Mouse (Mus musculus): ENCODE data around the gene Rc3h2. TPM values are rescaled to one million over a fixed set of nuclear protein-coding genes. Genes with fewer than 3 reads are reported as not detected.

The Rc3h2 gene
- total and polyA plus RNA-seq, 3 experiments = 5.7 to 7.9 (median 6.2) TPM

Other genes starting within 250 kb of the Rc3h2 start
- gene Olfr365, start 234.7 kb downstream of the Rc3h2 start, total RNA-seq (2012; rRNA removed) = not detected in 2 replicates
- not detected in 2 replicates for gene Olfr365, start 234.7 kb downstream of the Rc3h2 start, total RNA-seq (2014; rRNA removed)
- gene Olfr365, start 234.7 kb downstream of the Rc3h2 start, polyA plus RNA-seq (2012; ENCODE audit: insufficient read length, low read depth) = not detected in 2 replicates
- not detected in 2 replicates for gene Olfr366, start 211.3 kb downstream of the Rc3h2 start, total RNA-seq (2012; rRNA removed)
- not detected in 2 replicates for gene Olfr366, start 211.3 kb downstream of the Rc3h2 start, total RNA-seq (2014; rRNA removed)
- 0.04 TPM in 1 of 2 replicates, not detected in the other for gene Olfr366, start 211.3 kb downstream of the Rc3h2 start, polyA plus RNA-seq (2012; ENCODE audit: insufficient read length, low read depth)
- not detected in 2 replicates for gene Olfr368, start 96.4 kb downstream of the Rc3h2 start, total RNA-seq (2012; rRNA removed)
- not detected in 2 replicates for gene Olfr368, start 96.4 kb downstream of the Rc3h2 start, total RNA-seq (2014; rRNA removed)
- not detected in 2 replicates for gene Olfr368, start 96.4 kb downstream of the Rc3h2 start, polyA plus RNA-seq (2012; ENCODE audit: insufficient read length, low read depth)
- gene Pdcl, start 63.6 kb downstream of the Rc3h2 start, total RNA-seq (2012; rRNA removed) = 48.4 and 55.7 TPM in 2 replicates
- gene Pdcl, start 63.6 kb downstream of the Rc3h2 start, total RNA-seq (2014; rRNA removed) = 103 and 123 TPM in 2 replicates
- gene Pdcl, start 63.6 kb downstream of the Rc3h2 start, polyA plus RNA-seq (2012; ENCODE audit: insufficient read length, low read depth) = 115 and 144 TPM in 2 replicates
- 7.4 and 7.5 TPM in 2 replicates for gene Zbtb26, start 20.2 kb upstream of the Rc3h2 start, total RNA-seq (2012; rRNA removed)
- 6.3 and 6.8 TPM in 2 replicates for gene Zbtb26, start 20.2 kb upstream of the Rc3h2 start, total RNA-seq (2014; rRNA removed)
- gene Zbtb26, start 20.2 kb upstream of the Rc3h2 start, polyA plus RNA-seq (2012; ENCODE audit: insufficient read length, low read depth) = 3.9 and 4.1 TPM in 2 replicates
- 6.7 and 9.6 TPM in 2 replicates for gene Zbtb6, start 20.3 kb upstream of the Rc3h2 start, total RNA-seq (2012; rRNA removed)
- gene Zbtb6, start 20.3 kb upstream of the Rc3h2 start, total RNA-seq (2014; rRNA removed) = 23.3 and 26.3 TPM in 2 replicates
- 6.2 and 9.2 TPM in 2 replicates for gene Zbtb6, start 20.3 kb upstream of the Rc3h2 start, polyA plus RNA-seq (2012; ENCODE audit: insufficient read length, low read depth)
- gene Rabgap1, start 20.4 kb upstream of the Rc3h2 start, total RNA-seq (2012; rRNA removed) = 17.5 and 19.4 TPM in 2 replicates
- 21.9 and 23.9 TPM in 2 replicates for gene Rabgap1, start 20.4 kb upstream of the Rc3h2 start, total RNA-seq (2014; rRNA removed)
- 16.6 and 18.1 TPM in 2 replicates for gene Rabgap1, start 20.4 kb upstream of the Rc3h2 start, polyA plus RNA-seq (2012; ENCODE audit: insufficient read length, low read depth)
- gene Gpr21, start 93.4 kb upstream of the Rc3h2 start, total RNA-seq (2012; rRNA removed) = 0.21 and 0.25 TPM in 2 replicates
- 0.05 TPM in 1 of 2 replicates, not detected in the other for gene Gpr21, start 93.4 kb upstream of the Rc3h2 start, total RNA-seq (2014; rRNA removed)
- not detected in 2 replicates for gene Gpr21, start 93.4 kb upstream of the Rc3h2 start, polyA plus RNA-seq (2012; ENCODE audit: insufficient read length, low read depth)

All from CH12.LX (cell line).